Mouse (Mus musculus): ENCODE results near the gene Palm3. TPM values are rescaled to one million over a fixed set of nuclear protein-coding genes. Genes with fewer than 3 reads are reported as not detected.
A peak's percentile ranks its signal among the peaks of the same experiment; 100 is the strongest.

The Palm3 gene
- polyA plus RNA-seq (2014; fragmentation: Nextera tagmentation; extraction: Ambion mirVana): 5.1 and 5.2 TPM in 2 replicates

DNA sequence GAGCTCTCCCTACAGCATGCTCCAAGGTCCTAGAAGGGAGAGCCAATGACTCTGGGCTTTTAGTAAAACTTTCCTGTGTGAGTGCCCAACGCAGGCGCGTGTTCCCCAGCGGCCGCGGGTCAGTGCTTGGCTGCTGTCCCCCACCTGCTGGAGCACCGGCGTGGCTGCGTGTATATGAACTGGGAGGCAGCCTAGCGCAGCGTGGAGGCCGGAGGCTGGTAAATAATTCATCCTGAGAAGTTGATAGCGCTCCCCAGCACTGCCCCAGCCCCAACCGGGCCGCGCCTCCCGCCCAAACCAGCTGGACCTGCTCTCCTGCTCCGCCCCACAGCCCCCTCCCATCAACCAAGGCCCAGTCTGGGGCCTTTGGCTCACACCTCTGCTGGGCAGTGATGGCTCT is at the start of gene Palm3:
Palm3 (plus strand) TSS at position 376 of the 400 bp plus-strand sequence.
- H3K4me2 ChIP-seq (ENCODE audit: low read depth, low read length): no peak within 1 kb of the TSS
- H3K9me3 ChIP-seq (ENCODE audit: control insufficient read depth, low read length): no peaks in the 10 kb centered on the region
- WGBS: 6% methylated on average over 18 of the region's 18 CpGs
- H3K4me3 ChIP-seq (ENCODE audit: low read depth, low read length): no peak within 1 kb of the TSS
- no peak within 1 kb of the TSS for H3K27ac ChIP-seq (ENCODE audit: low read depth, low read length)
- H3K4me1 ChIP-seq (ENCODE audit: control insufficient read depth, insufficient read depth, low read length): peaks cover 6% of the 10 kb centered on the region; the same call in 1 of the 2 replicates
- H3K27me3 ChIP-seq (ENCODE audit: control insufficient read depth, insufficient read depth, low read length): peaks cover 3% of the 10 kb centered on the region; the same call in 1 of the 2 replicates
- H3K9ac ChIP-seq (replicated peaks; ENCODE audit: low read depth, low read length): no peak within 1 kb of the TSS
- no peaks in the 10 kb centered on the region for H3K36me3 ChIP-seq (ENCODE audit: control insufficient read depth, insufficient read depth, low read length)
- no peak for ATAC-seq (ENCODE audit: low read depth)

DNA sequence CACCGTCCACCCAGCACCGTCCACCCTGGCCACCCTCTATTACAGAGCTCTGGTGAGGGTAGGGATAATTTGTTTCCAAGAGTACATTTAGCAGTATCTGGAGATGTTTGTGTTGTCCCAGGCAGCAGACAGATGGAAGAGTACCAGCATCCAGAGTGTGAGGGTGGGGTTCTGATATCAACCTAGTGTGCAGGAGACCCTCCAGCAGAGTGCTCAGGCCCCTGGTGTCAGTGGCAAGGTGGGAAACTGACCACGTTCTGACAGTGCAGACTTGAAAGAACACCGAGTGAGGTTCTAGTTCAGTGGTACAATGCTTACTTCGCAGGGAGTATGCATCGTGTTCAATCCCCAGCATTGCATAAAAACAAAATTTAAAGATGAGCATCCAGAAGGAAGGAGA is 49.6 kb upstream of the Palm3 start:
- Histone ChIP-seq H3K9ac (replicated peaks; ENCODE audit: low read depth, low read length) (peak overlapping the region; percentile 58; the same call in 1 of the 2 replicates), H3K27ac (ENCODE audit: low read depth, low read length) (no peak overlapping the region; the same call in 1 of the 2 replicates), H3K4me1 (ENCODE audit: control insufficient read depth, insufficient read depth, low read length) (peaks cover 17% of the 10 kb centered on the region), H3K27me3 (ENCODE audit: control insufficient read depth, insufficient read depth, low read length) (no peaks in the 10 kb centered on the region), H3K36me3 (ENCODE audit: control insufficient read depth, insufficient read depth, low read length) (no peaks in the 10 kb centered on the region), H3K4me2 (ENCODE audit: low read depth, low read length) (peak overlapping the region; percentile 64), H3K9me3 (ENCODE audit: control insufficient read depth, low read length) (no peaks in the 10 kb centered on the region), H3K4me3 (ENCODE audit: low read depth, low read length) (peak overlapping the region; percentile 88; the same call in 1 of the 2 replicates)
- WGBS: 79% methylated on average over 6 of the region's 6 CpGs
- ATAC-seq (ENCODE audit: low read depth): no peak

DNA sequence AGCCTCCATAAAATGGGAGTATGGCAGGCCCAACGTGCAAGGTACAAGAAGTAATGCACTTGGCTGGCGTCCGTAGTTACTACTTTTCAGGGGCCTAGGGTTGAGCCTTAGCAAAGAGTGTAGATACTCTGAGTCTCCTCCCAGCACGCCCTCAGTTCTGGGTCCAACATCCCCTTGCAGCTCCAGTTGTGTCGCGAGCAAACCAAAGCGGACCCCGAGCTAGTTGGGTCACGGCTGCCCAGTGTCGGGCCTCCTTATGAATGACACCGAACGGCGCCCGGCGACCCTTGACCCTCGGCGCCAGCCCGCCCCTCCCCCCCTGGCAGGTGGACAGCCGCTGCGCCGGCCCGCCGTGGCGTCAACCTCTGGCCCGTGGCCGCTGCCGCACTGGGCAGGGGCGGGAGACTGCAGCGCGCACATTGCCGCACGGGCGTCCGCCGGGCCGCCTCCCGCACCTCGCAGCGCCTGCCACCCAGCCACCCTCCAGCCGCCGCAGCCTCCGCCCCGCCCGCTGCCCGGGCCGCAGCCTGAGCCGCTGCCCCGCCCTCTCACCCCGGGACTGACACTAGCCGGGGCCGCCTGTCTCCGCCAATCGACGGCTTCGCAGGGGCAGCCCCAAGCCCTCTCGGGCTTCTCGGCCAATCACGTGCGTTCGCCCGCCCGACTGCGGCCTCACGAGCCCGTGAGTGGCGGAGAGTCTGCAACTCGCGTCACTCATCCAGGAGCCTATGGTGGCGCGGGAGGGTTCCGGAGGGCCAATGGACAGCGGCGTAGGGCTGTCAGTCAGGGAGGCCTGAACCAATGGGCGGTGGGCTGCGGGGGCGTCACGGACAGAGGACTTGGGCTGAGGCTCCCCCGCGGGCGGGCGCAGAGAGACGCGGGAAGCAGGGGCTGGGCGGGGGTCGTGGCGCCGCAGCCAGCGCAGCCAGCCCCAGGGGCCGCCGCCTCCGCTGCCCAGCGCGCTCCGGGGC is 48.8 kb upstream of the Palm3 start, which contains the start of gene Prkaca:
Prkaca (plus strand) TSS at position 844 of the 971 bp plus-strand sequence.
- Histone ChIP-seq H3K27me3 (ENCODE audit: control insufficient read depth, insufficient read depth, low read length) (no peaks in the 10 kb centered on the region), H3K4me2 (ENCODE audit: low read depth, low read length) (peak within 1 kb of the TSS; percentile 93), H3K4me3 (ENCODE audit: low read depth, low read length) (peak within 1 kb of the TSS; percentile 88), H3K9ac (replicated peaks; ENCODE audit: low read depth, low read length) (peak within 1 kb of the TSS; percentile 94), H3K36me3 (ENCODE audit: control insufficient read depth, insufficient read depth, low read length) (no peaks in the 10 kb centered on the region), H3K4me1 (ENCODE audit: control insufficient read depth, insufficient read depth, low read length) (peaks cover 17% of the 10 kb centered on the region), H3K9me3 (ENCODE audit: control insufficient read depth, low read length) (no peaks in the 10 kb centered on the region), H3K27ac (ENCODE audit: low read depth, low read length) (peak within 1 kb of the TSS; percentile 78)
- WGBS: under 1% methylated on average over 82 of the region's 94 CpGs
- peak; percentile 99 for ATAC-seq (ENCODE audit: low read depth)

DNA sequence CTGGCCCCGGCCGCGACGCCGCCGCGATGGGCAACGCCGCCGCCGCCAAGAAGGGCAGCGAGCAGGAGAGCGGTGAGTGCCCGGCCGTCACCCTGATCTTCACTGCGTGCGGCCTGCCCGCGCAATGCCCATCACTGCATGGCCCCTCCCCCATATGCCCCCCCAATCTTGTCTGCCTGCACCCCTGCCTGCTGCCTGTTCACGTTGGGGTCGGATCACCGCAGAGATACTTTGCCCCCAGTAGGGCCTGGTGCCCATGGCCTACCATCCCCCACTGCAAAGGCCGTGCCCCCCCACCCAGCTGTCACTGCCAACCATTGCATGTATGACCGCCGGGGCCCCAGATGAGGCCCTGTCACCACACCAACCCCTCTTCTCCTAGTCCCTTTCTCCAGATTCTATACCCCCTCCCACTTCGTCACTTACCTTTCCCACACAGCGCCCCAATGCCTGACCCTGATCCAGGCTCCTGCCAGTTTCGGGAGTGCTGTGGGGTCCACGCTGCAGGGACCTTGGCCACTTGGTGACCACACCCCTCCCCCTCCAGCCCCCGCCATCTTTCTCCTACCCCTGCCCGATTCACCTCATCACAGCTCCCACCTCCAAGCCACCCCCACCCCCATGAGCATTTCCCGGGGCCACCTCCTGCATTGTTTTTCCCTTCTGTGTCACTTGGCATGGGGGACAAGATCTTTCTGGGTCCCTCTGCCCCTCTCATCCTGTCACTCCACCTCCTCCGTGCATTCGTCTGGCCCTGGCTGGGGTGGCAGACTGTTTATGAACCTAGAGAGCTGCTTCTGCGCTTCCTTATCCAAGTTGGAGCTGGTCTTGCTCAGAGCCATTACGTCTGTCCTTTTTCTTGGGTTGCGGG is 47.9 kb upstream of the Palm3 start:
- Histone ChIP-seq H3K27ac (ENCODE audit: low read depth, low read length) (peak overlapping the region; percentile 71), H3K9me3 (ENCODE audit: control insufficient read depth, low read length) (no peaks in the 10 kb centered on the region), H3K9ac (replicated peaks; ENCODE audit: low read depth, low read length) (peak overlapping the region; percentile 94), H3K36me3 (ENCODE audit: control insufficient read depth, insufficient read depth, low read length) (no peaks in the 10 kb centered on the region), H3K4me2 (ENCODE audit: low read depth, low read length) (peak overlapping the region; percentile 93), H3K4me1 (ENCODE audit: control insufficient read depth, insufficient read depth, low read length) (peaks cover 17% of the 10 kb centered on the region), H3K27me3 (ENCODE audit: control insufficient read depth, insufficient read depth, low read length) (no peaks in the 10 kb centered on the region), H3K4me3 (ENCODE audit: low read depth, low read length) (peak overlapping the region; percentile 88)
- WGBS: 2% methylated on average over 36 of the region's 37 CpGs
- ATAC-seq (ENCODE audit: low read depth): peak; percentile 42; the same call in 1 of the 2 replicates

DNA sequence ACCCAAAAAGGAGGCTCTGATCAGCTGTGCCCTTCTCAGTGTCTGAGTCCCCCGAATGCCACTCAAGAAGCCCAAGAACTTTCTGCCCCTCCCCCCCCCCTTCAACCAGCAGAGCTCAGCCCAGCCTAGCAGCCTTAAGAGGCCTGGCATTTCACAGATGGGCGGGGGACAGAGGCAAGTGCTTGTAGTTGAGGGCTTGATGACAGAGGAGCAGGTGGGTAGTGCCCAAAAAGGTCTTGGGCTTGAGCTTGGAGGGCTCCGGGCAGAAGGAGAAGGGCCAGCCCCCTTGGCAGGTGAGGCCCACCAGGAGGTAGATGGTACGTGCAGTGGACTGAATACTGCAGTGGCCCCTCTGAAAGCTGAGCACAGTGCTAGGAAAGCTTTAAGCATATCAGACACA is 46.8 kb upstream of the Palm3 start:
- no peak overlapping the region for H3K9ac ChIP-seq (replicated peaks; ENCODE audit: low read depth, low read length)

DNA sequence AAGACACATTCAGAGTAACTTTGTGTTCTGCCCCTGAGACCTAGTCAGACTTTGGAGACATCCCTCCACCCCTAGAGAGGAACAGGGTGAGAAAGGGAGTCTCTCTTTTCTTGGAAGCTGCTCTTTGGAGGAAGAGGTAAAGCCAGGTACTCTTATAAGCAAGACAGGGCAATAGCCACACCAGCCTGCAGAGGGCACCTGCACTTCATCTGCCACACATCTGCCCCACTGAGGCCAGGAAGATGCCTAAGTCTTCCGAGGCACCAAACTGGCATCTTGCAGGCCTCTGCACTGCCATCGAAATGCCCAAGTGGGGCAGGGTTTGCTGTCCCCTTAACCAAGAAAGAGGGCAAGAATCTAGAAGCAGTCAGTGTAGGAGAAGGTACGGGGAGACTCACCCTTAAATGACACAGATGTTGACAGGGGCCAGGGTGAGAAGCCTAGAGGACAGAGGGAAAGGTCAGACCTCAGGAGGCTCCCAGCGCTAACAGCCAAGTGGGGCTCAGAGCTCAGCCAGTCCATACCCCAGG is 45.1 kb upstream of the Palm3 start:
- H3K4me1 ChIP-seq (ENCODE audit: control insufficient read depth, insufficient read depth, low read length): peaks cover 17% of the 10 kb centered on the region

More for the DNA sequence above, 46.8 kb upstream of the Palm3 start:
- no peaks in the 10 kb centered on the region for H3K9me3 ChIP-seq (ENCODE audit: control insufficient read depth, low read length)
- H3K27me3 ChIP-seq (ENCODE audit: control insufficient read depth, insufficient read depth, low read length): no peaks in the 10 kb centered on the region
- H3K27ac ChIP-seq (ENCODE audit: low read depth, low read length): no peak overlapping the region
- ATAC-seq (ENCODE audit: low read depth): no peak
- 88% methylated on average over 4 of the region's 4 CpGs for WGBS
- H3K4me3 ChIP-seq (ENCODE audit: low read depth, low read length): no peak overlapping the region
- no peaks in the 10 kb centered on the region for H3K36me3 ChIP-seq (ENCODE audit: control insufficient read depth, insufficient read depth, low read length)
- peaks cover 17% of the 10 kb centered on the region for H3K4me1 ChIP-seq (ENCODE audit: control insufficient read depth, insufficient read depth, low read length)
- H3K4me2 ChIP-seq (ENCODE audit: low read depth, low read length): no peak overlapping the region

DNA sequence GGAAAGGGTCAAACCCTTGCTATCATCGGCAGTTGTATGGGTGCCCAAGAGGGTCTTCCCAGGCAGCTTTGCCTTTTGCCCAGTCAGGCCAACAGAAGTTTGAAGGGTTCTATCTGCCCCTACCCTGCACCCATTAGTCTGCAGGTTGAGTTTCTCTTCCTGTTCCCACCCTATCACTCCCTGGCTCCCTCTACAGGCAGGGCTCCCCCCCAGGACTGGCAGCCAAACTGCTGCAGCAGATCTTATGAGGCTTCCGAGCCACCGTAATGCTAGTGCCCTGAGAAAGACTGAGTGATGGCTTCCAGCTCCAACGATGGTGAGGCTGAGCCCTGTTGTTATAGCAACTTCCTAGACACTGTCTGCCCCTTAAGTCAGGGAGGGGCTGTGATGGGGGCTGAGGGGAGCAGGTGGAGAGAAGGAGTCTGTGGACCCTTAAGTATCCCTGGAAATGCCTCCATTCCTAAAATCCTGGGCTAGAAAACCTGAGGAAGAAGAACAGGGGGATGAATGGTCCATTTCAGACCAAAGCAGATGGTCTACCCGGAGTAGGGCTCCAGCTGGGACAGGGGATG is 44.4 kb upstream of the Palm3 start:
- WGBS: 89% methylated on average over 5 of the region's 5 CpGs
- no peak overlapping the region for H3K27ac ChIP-seq (ENCODE audit: low read depth, low read length)
- no peak overlapping the region for H3K9ac ChIP-seq (replicated peaks; ENCODE audit: low read depth, low read length)
- no peak overlapping the region for H3K4me3 ChIP-seq (ENCODE audit: low read depth, low read length)
- no peak overlapping the region for H3K4me2 ChIP-seq (ENCODE audit: low read depth, low read length)
- peaks cover 8% of the 10 kb centered on the region; the same call in 1 of the 2 replicates for H3K36me3 ChIP-seq (ENCODE audit: control insufficient read depth, insufficient read depth, low read length)
- no peak for ATAC-seq (ENCODE audit: low read depth)
- H3K9me3 ChIP-seq (ENCODE audit: control insufficient read depth, low read length): no peaks in the 10 kb centered on the region
- peaks cover 14% of the 10 kb centered on the region for H3K4me1 ChIP-seq (ENCODE audit: control insufficient read depth, insufficient read depth, low read length)
- H3K27me3 ChIP-seq (ENCODE audit: control insufficient read depth, insufficient read depth, low read length): no peaks in the 10 kb centered on the region

More for the DNA sequence above, 45.1 kb upstream of the Palm3 start:
- no peaks in the 10 kb centered on the region for H3K27me3 ChIP-seq (ENCODE audit: control insufficient read depth, insufficient read depth, low read length)
- H3K4me2 ChIP-seq (ENCODE audit: low read depth, low read length): no peak overlapping the region
- H3K4me3 ChIP-seq (ENCODE audit: low read depth, low read length): no peak overlapping the region
- no peak for ATAC-seq (ENCODE audit: low read depth)
- H3K36me3 ChIP-seq (ENCODE audit: control insufficient read depth, insufficient read depth, low read length): peaks cover 5% of the 10 kb centered on the region; the same call in 1 of the 2 replicates
- no peak overlapping the region for H3K9ac ChIP-seq (replicated peaks; ENCODE audit: low read depth, low read length)
- no peaks in the 10 kb centered on the region for H3K9me3 ChIP-seq (ENCODE audit: control insufficient read depth, low read length)
- H3K27ac ChIP-seq (ENCODE audit: low read depth, low read length): no peak overlapping the region
- 84% methylated on average over 4 of the region's 4 CpGs for WGBS

DNA sequence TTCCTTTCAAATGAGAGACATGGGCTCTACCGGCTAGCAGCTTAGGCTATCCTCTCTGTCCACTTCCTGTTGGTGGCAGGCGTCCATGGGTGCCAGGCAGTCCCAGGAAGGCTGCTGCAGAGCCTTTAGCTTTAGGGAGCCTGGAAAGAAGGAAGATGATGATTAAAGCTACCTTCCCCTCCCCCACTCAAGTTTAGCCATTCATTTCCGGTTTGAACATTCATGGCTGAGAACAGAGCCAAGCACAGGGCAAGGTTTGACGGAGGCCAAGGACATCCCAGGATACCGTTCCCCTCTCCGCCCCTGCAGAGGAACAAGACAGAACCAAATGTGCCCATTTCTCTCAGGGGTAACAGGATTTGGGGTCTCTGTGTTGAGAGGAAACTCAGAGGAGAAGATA is 43.6 kb upstream of the Palm3 start:
- ATAC-seq (ENCODE audit: low read depth): no peak
- WGBS: 71% methylated on average over 6 of the region's 6 CpGs
- Histone ChIP-seq H3K9ac (replicated peaks; ENCODE audit: low read depth, low read length) (no peak overlapping the region), H3K36me3 (ENCODE audit: control insufficient read depth, insufficient read depth, low read length) (peaks cover 15% of the 10 kb centered on the region), H3K9me3 (ENCODE audit: control insufficient read depth, low read length) (no peaks in the 10 kb centered on the region), H3K27me3 (ENCODE audit: control insufficient read depth, insufficient read depth, low read length) (no peaks in the 10 kb centered on the region), H3K4me3 (ENCODE audit: low read depth, low read length) (no peak overlapping the region), H3K4me1 (ENCODE audit: control insufficient read depth, insufficient read depth, low read length) (peaks cover 12% of the 10 kb centered on the region), H3K27ac (ENCODE audit: low read depth, low read length) (no peak overlapping the region), H3K4me2 (ENCODE audit: low read depth, low read length) (no peak overlapping the region)

Measured in neural tube, embryonic 14.5 days (tissue).